Mouse (Mus musculus) mesoderm, embryonic 11.5 days (tissue): ENCODE measurements around the gene Pcmt1.

ENCODE experiments used
- DNase-seq: peaks from one replicate; pipeline ENCODE4 v3.0.0-alpha.2; 2012; ENCODE audit warnings: low read depth, low spot score

The Pcmt1 gene

GRCm38 (mm10) chr10:7589592-7590233 is 91.2 kb downstream of the Pcmt1 start, which contains the start of gene Lrp11:
Gene Lrp11 (plus strand): TSS chr10:7589800.
- DNase-seq = peak; percentile 90

DNA sequence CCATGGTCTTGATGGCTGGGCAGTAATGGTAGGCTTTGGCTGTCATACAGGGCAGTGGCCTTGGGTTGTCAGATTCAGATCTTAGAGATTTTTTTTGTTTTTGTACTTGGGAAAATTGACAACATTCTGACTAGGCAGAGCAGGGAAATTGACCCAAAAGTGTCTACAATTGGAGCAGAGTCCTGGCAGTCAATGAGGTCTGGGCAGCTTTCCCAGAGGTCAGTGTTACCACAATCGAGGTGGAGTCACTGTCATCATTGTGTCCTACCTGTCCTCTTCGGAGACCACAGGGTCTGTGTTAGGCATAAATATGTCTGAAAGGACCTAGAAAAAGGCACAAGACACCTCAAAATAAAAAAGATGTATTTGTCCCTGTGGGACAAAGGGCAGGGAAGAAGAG is 94.2 kb downstream of the Pcmt1 start:
- no peak for DNase-seq

DNA sequence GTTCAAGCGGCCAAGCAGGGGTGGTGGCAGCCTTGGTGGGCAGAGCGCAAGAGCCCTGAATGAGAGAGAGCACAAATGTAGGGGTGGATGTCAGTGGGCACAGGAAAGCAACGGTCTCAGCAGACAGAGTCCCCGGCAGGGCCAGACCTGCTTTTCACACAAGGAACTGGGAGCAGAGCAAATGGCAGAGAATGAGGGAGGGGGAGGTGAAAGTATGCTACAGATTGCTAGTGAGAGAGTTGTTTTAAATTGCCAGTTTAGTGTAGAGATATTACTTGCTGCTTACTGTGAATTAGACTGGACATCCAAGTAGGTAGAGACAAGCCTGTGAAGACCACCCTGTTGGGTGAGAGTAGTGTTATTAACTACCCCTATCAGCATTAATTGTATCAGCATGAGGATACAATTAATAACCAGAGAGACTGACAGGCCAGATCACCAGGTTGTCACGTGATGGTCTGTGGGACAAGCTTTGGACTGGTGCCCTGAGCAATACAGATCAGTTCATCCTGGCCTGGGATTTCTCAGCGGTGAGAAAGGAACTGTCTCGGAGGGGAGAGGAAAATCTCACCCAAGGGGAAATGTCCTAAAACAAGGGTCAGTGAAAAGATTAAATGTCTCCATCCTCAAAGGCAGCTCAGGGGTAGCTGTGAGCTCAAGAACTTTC is 97.9 kb downstream of the Pcmt1 start:
- DNase-seq = no peak

DNA sequence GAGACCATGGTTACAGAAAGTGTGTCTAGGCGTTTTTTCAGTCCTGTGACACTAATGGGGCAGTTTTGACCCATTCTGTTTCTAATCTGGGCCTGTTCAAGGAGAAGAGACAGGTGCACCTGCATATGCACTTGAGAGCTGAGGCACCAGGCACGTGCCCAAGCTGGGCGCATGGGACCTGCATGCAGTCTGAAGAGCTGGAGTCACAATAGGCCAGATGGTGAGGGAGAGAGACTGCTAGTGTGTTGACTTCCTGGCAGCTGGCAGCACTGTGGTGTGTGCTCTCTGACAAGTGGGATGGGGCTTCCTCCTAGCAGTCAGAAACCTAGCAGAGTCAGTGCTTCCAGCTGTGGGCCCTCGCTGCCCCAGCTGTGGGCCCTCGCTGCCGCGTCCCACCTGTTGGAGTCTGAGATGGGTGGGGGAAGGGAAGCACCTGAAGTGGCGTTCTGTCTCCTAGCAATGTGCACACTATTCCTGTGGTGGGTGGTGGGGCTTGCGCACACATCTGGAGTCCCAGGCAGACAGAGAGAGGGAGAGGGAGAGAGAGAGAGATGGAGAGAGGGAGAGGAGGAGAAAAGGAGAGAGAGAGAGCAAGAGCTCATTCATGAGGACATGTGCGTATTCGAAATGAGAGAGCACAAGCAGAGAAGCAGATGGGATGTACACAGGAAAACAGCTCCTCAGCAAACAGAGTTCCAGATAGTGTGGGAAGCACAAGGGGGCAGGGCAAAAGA is 98.6 kb downstream of the Pcmt1 start:
- DNase-seq = no peak

DNA sequence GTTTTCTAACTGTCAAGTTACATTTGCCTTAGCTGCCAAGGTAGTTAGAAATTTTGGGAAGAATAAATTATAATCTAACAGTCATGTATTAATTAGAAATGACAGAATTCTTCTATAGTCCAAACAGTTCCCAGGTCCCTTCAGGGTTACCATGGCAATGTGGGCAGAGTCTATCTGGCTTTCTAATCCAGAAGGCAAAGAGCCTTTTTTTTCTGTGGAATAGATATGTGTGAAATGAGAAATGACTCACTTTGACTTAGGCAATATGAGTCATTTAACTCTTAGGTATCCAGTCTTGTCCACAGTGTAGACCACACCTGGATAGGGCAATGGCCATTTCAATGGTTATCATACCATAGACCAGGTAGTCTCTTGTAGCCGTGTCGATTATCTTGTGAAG is 99.5 kb downstream of the Pcmt1 start:
- DNase-seq = no peak
